Mouse (Mus musculus) hindlimb bud, embryonic 11.5 days (tissue): Measurements from ENCODE around the gene Olfr1412.

ENCODE experiments used
- DNase-seq: peaks from one replicate; pipeline ENCODE4 v3.0.0-alpha.2; 2012; ENCODE audit warnings: low read depth, low spot score; ENCODE audit errors: extremely low spot score

The Olfr1412 gene

DNA sequence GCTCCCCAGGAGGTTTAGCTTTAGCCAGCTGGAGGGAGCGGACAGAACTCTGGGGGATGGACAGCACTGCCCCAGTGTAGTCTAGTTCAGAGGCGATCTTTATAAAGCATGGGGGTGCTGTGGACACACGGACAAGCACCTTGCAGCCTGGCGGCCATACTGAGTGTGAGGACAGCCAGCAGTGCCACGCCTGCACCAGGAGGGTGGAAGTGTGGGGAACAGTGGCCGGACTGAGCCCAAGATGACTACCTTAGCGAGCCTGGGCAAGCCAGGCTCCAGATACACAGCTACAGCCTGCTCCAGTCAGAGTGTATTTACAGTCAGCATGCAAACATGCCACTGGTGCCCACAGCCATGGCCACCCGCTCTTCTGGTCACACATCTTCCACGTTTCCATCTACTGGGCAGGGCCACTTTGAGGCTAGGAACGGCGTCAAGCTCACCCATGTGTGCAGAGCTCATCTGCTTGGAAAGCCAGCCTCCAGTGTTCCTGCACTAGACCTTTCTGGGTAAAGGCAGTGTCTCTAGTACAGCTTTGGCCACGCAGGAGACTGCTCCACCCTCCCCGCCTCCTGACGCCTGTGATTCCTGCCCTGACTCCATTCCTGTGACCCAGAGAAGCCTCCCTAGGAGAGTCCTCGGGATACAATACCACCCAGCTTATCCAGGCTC is 52.1 kb downstream of the Olfr1412 start:
- no peak for DNase-seq

DNA sequence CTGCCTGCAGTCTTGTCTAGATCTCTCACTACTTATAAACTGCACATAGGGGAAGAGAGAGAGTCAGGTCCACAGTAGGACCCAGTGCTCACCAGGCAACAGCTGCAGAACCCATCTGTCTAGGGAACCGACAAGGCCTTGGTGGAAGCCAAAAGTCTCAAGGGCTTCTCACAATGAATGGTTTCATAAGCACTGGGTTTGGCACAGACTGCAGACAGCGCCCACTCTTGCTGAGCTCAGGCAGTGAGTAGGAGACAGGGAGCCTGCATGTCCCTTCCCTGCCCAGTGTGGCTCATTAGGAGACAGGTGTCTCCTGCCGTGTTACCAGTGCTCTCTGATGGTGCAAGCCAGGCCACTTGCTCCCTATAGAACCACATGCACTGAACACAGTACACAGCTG is 52.6 kb downstream of the Olfr1412 start:
- no peak for DNase-seq

DNA sequence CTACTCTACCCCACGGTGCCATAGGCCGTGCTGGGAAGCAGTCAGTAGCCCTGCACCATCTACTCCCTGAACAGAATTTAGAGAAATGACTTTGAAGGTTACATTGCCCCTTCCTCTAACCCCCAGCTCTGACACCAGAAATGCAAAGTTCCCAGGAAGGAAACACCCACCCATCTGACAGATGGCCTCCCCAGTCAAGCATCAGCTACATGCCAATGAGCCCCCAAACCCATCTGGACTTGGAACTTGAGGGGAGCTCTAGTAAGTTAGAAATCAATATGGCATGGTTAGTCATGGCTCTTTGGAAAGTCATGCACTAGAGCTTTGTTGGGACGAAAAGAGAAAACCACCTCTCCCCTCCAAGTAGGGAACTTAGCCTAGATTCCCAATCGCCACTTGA is 53.2 kb downstream of the Olfr1412 start:
- DNase-seq: no peak

DNA sequence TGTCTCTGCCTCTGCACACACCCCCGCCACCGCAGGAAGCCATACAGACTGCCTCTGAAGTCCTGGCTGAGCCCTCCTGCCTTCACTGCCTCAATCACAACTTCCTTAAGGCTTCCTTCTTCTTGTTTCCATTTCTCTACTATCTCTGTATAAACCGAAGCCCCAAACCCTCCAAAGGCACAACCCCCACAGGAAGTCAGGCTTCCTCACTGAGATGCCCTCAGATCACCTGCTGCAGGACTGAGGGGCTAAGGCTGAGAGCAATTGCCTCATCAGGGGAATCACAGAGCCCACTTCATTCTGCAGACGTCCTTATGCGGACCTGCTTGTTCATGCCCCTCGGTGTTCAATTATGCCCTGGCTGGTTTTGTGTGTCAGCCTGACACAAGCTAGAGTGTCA is 54.8 kb downstream of the Olfr1412 start:
- no peak for DNase-seq
